Mouse (Mus musculus): Measurements from ENCODE around the gene Fntb.
"Not testable (repeated sequence)": the region's sequence is repeated elsewhere in the genome, so short reads cannot be mapped to it uniquely, and the experiment has no call there.

The Fntb gene

DNA sequence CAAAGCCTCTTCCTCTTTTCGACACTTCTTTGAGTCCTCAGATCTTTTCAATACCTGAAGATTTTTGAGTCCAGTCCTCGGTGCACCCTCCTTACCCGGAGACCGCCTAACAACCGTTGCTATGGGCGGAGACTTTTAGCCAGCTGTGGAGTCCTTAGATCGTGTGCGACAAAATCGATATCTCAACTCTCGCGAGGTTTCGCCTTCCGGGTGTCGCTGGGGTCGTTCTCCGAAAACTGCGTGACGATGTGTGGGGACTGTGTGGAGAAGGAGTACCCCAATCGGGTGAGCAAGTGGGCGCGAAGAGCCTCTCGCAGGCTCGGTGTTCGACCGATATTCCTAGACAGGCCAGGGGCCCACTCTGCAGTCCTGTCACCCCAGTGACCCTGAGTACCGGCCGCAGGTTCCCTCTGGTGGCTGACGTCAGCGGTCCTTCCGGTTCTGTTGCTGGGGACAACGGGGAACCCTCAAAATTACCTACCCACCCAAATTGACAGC lies at the start of gene Fntb, which contains the start of gene Churc1:
Gene Fntb, plus strand, starts transcription at position 236 of the 498 bp plus-strand sequence.
Gene Churc1, plus strand, starts transcription at position 185 of the 498 bp plus-strand sequence.
- peak; percentile 94 for DNase-seq

DNA sequence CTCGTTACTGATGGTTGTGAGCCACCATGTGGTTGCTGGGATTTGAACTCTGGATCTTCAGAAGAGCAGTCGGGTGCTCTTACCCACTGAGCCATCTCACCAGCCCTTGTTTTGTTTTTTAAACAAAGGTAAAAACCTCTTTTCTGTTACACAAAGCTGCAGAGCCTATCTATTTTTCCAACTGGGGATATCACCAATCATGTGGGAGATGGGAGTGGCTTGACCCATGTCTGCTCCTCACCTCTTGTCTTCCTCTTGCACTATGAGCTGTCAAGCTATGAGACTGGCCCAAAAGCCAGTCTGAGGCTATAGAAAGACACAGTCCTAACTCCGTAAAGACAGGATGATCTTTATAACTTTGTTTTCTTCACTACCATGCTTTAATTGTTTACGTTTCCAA lies 47.0 kb upstream of the Fntb start:
- DNase-seq = no peak

DNA sequence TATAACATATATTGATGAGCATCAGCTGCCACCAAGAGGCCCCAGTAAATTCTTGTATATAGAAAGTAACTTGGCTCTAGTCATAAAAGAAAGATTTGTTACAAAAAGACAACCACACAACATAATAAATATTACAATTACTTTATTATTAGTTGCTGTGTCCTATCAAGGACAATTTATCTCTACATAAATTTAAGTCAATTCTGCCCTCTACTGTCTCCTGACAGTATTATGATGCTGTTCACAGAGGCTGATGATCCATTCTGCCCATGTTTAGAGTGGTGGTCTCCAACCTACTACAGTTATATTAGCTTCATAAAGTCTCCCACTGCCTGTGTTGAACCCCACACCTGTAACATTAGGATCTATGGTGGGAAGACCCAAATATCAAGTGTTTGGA lies 44.8 kb upstream of the Fntb start:
- DNase-seq = no peak

DNA sequence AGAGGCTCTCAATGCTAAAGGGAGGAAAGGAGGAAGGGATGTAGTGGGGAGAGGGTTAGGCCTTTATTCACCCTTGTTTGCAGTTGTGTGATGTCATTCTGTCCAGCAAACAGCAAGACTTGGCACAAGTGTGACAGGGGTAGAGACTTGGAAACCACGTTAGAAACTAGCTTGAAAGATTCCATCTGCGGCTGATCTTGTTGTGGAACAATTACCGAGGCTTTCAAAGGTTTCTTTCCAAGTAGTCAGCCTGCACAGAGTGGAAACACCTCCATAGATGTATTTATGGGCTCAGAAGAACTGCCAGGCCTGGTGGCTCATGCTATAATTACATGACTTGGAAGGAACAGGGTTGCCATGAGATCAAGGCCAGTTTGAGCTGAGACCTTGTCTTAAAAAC lies 43.4 kb upstream of the Fntb start:
- no peak for DNase-seq

DNA sequence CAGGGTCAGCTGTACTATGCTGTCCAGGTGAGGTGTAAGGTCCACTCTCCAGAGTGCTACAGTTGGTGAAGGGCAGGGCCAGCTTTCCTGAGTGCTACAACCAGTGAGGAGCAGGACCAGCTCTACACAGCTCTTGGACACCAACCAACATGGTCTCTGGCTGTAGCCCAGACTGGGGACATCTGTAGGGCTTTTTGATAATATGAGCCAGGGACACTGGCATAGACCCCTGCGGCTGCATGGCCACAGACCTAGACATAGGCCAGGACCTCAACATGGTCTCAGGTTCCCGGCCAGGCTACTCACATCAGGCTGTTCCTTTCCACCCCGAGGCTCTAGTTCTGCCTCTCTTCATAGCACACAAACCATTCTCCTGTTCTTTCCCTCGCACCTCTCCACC lies 37.4 kb upstream of the Fntb start:
- no peak for DNase-seq

DNA sequence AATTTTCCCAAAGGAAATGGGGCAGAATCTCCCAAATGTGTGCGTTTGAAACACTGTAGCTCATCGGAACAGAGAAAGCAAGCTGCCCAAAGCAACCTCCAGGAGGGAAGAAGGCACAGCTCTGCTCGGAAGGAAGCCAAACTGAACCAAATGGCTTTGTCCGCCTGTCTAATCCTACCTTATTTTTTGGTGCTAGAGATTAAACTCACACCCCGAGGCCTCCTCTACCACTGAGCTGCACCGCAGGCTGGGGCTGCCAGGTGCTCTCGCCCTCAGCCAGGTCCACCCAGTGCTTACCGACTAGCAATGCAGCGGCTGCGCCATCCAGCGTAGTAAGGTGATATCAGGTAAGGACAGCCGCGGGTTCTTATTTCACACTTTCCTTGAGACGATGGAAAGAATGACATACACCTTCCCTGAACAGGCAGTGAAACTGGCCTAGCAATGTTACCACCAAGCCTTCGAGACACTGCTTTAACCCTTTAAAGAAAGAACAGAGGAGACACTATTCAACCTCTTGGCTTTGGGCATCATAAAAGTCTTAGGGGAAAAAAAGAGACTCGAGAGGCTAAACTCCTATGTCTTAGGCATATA lies 14.4 kb upstream of the Fntb start:
- no peak for DNase-seq

DNA sequence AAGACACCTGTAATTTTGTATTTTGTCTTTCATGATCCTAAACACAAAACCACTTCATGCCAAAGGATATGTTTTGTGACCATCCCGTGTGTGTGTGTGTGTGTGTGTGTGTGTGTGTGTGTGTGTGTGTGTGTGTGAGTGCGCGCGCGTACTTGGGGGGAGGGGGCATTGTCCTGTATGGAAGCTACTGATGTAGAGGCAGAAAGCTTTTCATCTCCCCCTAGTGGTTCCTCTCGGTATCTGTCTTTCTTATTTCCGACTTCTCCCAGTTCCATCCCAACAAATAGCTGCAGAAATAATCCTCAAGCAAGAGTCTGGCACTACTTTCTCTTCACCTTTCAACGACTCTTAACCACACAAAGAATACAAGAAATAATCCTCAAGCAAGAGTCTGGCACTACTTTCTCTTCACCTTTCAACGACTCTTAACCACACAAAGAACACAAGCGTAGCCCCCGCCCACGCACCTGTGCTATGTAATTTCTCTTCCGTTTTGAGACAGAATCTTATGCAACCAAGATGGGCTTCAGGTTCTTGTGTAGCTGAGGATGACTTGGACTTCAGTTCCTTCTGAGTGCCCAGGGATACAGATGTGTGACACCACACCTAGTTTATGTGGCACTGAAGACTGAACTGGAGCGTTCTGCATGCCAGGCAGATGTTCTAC lies 12.6 kb upstream of the Fntb start:
- DNase-seq = peak; percentile 63

DNA sequence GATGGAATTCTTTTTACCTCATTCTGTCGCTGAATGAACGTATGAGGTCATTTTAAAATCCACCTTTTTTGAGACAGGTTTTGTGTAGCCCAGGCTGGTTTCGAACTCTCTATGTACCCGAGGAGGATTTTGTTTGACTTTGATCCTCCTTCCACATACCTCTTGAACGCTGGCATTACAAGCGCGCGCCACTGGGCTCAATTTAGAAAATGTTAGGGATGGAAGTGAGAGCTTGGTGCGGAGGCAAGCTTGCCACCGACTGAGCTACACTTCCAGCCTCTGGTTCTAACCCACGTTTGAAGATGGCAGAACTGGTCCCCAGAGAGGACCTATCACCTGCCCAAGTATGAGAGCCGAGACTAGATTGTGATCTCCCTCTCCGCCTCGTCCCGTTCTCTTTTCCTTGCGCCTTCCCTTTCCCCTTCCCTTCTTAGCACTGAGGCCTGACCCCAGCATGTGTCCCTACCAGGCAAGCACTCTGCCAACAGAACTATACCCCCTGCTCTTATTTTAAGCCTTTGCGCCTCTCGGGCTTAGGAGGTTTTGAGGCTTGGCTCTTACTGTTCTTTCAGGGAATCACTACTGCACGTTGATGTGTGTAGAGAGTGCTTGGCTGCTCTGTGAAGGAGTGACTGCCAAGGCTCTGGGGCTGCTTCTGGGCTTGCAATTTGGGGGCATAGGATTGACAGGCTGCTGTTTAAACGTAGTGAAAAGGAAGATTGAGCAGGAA lies 677 bp downstream of the Fntb start:
- no peak for DNase-seq

DNA sequence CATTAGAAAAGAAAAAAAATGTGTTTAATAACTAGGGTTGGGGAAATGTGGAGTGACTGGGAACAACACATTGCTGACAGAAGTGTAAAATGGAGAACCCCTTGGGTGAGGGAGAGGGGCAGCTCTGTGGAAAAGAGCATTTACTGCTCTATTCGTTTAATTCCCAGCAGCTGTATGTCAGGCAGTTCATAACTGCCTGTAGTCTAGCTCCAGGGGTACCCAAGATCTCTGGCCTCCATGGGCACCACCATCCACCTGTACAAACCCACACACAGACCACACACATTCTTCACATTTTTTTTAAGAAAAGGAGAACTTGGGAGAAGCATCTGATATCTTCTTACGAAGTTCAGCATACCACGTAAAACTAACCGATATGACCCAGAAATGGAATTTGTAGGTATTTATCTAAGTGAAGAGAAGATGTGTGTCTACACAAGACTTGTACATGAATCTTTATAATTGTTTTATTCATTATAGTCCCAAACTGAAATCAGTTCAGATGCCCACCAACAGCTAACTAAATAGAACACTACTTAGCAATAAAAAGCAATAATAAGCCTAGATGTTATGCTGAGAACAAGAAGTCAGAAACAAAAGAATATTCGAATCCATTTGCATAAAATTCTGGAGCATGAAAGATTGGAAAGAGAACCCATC lies 5.6 kb downstream of the Fntb start:
- DNase-seq = no peak

DNA sequence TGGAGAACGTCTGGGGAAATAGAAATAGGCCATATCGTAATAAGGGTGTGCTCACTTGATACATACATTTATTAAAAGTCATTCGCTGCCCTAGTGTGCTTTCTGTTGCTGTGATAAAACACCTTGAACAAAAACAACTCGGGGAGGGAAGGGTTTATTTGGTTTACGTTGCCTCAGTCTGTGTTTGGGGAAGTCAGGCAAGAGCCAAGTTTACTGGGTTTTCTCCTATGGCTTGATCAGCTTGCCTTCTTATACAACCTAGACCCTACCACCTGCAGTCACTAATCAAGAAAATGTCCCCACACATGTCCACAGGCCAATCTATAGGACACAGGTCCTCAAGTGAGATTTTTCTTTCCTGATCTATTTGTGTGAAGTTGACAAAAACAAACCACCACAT lies 6.2 kb downstream of the Fntb start:
- DNase-seq = no peak

DNA sequence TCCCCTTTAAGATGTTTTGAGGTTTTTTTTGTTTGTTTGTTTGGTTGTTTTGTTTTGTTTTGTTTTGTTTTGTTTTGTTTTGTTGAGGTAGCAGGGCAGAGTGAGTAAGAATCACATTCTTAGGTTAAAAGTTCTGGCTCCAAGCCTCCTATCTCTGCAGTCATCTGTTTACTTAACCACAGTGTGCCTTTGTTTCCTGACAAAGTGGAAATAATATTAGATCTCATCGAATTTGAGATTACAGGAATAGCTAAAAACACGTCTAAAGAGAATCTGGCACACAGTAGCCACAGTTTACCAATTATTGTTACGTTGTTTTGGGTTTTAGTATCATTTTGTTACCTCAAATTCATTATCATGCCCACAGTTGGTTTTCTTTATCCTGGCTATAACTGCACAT lies 9.3 kb downstream of the Fntb start:
- no peak for DNase-seq

DNA sequence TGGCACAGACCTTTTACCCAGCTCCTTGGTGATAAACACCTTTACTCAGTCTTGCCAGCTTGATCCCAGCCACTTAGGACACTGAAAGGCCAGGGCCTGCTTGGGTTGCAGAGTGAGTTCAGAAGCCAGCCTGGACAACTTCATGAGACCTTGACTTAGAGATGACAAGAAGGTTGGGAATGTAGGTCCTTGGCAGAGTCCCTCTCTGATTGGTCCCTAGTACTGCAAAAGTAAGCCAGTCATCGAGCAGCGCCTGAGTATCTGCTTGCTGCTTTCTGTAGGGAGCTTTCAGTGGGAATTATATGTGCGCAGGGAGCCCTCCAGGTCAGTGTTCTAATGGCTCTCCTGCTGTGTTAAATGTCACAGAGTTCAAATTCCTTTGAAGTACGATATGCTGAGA lies 9.7 kb downstream of the Fntb start:
- DNase-seq = no peak

DNA sequence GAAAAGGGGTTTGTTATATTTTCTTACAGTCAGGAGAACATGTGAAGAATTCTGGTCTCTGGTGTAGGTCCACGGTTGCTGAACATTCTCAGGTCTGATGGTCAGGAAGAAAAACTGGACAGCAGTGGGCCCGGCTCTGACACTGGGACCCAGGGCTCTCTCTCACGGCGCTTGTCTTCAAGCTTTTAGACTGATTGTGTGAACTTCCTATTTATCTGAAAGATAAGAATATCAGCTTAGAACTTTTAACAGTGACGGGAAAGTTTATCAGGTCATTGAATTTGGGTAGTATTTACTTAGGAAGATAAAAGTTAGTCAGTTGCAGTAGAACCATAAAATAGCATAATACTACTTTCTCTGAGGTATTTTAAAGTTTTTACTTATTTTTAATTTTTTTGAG lies 11.5 kb downstream of the Fntb start:
- no peak for DNase-seq

DNA sequence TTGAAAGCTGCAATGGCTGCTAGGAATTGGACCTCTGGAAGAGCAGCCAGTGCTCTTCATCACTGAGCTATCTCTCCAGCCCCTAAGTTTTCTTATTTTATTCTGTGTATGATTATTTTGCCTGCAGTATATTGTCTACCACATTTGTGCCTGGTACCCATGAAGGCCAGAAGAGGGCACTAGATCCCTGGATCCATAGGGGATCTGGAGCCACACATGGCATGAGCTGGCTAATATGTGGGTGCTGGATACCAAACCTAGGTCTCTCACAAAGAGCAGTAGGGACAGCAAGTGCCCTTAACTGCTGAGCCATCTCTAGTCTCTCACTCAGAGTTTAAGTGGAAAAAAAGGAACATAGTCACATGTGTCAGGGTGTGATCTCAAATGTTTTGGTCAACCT lies 12.5 kb downstream of the Fntb start:
- DNase-seq = no peak

DNA sequence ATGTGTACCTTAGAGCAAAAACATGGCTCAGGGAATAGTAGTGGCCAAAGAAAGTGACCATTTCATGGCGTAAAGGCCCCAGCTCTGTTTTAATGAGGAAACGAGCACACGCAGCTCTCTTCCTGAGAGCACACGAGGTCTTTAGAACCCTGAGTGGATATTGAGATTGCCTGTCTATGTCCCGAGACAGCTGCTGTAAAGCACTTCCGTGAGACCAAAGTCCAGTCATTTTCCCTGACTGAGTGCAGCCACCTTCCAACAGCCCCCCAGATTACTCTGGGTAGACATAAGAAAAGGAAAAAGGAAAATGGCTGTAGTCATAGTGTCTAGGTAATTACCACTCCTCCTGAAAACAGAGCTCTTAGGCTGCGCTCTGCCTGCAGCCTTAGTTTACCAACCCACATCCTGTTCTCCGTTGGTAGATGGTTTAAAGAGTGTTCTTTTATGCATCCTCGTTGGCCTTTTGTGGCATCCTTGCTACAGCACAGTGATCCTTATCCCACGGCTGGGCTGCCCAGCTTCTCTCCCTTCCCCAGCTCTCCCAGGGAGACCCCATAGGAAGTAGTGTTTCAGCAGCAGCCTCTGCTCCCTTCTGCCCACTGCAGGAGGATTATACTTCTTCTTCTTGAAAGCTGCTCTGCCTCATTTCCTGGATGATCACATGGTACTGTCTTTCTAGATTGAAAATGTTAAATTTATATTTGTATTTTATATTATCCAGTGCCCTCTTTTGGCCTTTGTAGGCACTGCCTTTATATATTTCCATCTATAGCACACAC lies 13.1 kb downstream of the Fntb start:
- DNase-seq = no peak

DNA sequence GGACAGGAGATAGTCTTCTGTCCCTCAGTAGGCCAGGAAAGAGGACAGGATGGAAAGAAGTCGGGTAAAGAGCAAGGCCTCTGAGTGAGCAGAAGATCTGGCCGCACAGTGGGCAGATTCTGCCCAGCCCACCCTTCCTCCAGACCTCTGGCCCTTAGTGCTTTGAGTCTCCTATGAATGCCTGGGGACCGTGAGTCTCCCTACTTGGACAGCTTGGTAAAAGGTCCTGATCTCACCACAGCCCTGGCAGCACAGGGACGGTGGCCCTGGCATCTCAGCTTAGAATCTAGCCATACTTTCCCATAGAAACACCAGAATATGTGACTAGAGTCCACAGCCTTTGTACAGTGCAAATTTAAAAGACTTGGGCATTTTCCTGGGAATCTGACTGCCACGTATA lies 14.6 kb downstream of the Fntb start:
- no peak for DNase-seq

DNA sequence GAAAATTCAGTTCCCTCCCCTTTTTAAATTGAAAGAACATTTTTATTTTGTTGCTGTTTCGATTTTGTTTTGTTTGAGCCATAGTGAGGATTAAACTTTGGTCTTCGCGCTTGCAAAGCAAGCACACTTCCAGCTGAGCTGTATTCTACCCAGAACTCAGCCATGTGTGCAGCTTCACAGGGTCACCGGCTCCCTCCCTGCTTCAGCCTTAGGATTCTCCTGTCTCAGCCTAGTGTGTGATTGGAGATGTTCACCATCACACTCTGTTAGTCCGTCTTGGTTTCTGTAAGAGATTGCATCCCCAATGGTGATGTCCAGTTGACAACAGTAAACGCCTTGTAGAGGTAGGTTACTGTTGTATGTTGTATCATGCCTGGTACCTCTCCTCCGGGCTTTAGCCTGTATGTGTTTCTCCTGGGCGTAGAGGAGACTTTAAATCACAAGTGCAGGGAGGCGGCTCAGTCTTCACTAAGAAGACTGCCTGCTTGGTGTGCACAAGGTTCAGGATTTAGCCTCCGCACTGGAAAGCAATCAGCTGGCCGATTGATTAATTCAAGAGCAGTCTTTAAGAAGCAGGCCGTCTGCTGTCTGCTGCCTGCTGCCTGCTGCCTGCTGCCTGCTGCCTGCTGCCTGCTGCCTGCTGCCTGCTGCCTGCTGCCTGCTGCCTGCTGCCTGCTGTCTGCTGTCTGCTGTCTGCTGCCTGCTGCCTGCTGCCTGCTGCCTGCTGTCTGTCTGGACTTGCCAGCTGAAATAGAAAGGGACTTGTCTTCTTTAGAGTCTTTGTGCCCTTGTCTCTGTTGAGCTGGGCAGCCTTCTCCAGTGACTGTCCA lies 15.5 kb downstream of the Fntb start:
- DNase-seq = no peak

DNA sequence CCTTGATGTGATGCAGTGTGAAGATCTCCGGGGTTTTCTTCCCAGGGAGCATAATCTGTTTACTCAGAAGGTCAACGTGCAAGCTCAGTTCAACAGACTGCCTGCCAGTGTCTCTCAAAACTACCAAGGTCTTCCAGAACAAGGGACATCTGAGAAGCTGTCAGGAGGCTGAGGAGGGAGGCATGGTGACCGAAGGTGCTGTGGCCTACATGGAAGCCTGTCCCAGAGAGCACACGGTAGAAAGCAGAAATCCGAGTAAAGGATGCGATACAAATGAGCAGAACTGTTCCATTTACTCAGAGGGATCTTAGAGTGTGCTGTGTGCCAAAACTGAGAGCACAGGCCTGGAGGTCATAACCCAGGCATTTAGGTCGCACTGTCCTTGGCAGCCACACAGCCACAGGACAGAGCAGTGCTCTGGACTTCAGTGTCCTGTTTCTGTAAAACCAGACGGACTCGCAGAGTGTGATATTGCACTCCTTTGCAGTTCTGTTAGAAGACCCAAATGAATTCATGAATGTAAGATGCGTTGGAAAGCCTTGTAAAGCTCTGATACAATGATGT lies 18.7 kb downstream of the Fntb start:
- no peak for DNase-seq

DNA sequence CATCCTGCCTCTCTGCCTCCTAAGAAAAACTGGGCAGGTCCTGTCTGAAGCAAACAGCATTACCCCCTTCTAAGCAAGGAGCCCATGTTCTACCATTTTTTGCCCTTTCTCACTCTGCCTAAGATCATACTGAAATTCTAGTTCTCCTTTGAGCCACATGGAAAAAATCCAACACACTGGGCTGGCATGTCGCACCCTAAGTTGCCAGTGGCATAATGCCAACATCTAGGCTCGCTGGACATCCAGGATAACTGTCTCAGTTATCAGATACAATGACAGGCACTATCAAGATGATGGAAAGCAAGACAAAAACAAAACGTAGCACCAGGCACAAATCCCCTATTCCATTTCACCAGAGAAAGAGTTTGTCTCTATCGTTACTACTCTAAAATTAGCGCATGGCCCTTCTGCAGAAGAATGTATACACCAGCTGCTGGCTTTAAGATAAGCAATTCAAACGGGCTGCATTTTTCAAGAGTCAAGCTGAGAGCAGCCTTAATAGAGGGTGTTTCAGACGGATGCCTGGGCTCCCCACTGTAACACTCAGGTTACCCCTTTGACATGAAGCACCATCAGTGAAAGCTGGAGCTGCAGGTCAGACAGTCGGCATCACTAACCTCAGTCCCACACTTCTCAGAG lies 25.2 kb downstream of the Fntb start:
- DNase-seq = no peak

DNA sequence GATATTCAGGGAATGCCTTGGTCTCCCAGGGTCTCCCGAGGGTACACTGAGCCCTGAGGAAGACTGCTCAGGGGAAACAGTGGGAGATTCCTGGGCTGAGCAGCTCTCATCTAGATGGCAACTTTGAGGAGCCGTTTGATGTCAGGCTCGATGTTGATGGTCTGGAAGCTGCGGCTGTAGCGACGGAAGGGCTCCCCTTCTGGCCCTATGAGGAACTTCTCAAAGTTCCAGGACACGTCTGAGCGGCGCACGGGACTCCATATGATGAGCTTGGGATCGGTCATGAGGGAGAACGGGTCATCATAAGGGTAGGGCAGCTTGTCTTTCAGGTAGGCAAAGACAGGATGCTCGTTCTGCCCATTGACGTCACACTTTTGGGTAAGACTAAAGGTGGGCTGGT lies 27.2 kb downstream of the Fntb start:
- DNase-seq = not testable (repeated sequence)

DNA sequence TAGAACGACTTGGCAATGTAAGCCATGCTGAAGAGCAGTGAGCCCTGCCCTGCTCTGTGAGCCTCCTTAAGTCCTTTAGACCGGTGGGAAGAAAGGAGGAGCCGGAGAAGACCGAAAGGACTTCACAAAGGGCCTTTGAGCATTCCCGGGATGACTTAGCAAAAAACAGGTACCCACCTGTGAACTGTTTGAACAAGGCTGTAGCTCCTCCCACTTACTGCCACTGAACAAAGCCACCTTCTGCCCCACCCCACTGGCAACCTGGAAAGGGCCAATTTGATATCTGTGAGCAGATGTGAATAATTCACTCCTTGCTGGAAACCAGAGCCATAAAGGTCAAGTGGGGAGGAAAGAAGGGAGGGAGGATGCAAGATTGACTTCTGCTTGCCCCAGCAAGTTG lies 30.0 kb downstream of the Fntb start, which contains the start of gene Gpx2:
Gene Gpx2, minus strand, starts transcription at position 205 of the 400 bp plus-strand sequence.
- DNase-seq = no peak

Measured in kidney, adult 9 months (tissue).